Mouse (Mus musculus) sigmoid colon, adult 10 weeks (tissue): ENCODE results near the gene Slc9a8. TPM values are rescaled to one million over a fixed set of nuclear protein-coding genes. Genes with fewer than 3 reads are reported as not detected.

Source experiments
- polyA plus RNA-seq: library from polyadenylated mRNA; stranded (reverse); fragments of 350-450 nt; fragmentation: Illumina TruSeq; extraction: RNeasy Lipid Tissue Mini Kit (QIAGEN cat#74804); gene quantifications from one replicate; pipeline ENCODE4 v1.2.3, GENCODE M21; 2014; ENCODE audit warnings: low read depth, low replicate concordance

Slc9a8 gene
- 25.3 TPM for polyA plus RNA-seq

DNA sequence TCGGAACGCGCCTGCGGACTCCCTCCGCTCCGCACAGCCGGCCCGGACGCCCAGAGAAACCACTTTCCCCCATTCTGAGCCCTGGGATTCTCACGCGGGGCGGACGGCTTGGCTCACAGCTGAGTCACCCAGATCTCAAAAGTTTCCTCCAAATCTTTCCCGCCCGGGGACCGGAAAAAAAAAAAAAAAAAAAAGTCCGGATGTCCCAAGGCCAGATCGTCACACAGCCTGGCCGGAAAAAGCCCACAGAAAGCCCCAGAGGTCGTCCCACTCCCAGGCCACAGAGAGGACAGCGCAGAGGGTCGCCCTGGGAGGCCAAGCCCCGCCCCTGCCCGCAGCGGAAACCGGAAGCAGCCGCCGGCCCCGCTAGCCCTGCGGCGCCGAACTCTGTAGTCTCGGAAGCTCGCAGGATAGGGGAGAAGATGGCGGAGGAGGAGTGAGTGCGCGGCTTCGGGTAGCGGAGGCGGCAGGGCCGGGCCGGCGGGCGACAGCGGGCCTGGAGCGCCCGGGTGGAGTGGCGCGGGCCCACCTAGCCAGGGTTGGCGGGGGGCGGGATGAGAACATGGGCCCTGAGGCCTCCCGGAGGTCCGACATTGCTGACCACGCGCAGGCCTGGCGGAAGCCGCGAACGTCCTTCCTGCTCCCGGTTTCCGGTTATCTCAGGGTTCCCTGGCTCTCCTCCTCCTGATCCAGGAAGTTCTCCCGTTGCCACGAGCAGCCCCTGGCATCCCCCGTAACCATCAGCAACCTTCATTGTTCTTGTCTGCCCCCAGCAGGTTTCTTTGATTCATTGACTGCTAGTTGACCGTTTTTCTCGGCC is at the start of gene Slc9a8:
TSS of gene Slc9a8 (plus strand) at position 383 of the 820 bp plus-strand sequence.

DNA sequence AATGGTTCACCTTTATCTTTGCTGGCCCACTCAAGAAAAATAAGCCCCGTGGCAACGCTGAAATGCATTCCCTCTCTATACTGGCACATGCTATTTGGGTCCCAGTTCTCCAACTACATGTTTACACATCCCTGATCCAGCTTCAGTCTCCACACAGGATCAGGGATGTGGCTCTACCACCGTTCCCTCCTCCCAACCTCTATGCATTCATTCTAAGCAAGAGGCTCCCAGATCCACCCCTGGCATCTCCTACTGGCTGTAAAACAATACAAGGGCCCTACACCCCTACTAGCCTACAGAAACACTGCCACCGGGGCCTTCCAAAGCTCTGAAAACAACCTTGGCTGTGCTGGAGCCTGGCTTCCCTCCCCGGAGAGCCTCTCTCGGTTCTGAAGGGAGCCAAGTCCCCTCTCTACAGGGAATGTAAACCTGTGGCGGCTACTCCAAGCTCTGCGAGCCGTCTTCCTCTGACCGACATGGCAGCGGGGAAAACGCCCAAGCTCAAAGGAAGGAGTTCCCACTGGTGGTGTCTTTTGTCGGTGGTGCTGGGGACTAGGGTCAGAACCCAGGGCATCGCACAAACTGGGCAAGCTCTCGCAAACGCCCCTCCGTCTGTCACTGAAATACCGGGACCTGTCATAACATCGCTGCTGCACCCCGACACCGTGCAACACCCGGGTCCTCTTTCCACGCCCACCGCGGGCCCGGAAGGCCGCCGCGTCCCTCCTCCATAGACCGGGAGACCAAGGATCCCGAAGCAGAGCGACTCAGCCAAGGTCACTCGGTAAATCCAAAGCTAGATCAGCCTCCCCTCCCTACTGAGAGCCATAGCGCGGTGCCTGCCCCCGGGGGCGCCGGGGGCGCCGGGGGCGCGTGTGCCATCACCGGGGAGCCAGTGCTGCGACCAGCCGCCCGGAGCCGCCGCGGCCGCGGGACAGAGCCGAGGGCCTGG is 70.5 kb downstream of the Slc9a8 start, which contains the start of gene Rnf114:
TSS of gene Rnf114 (plus strand) at position 889 of the 952 bp plus-strand sequence.

DNA sequence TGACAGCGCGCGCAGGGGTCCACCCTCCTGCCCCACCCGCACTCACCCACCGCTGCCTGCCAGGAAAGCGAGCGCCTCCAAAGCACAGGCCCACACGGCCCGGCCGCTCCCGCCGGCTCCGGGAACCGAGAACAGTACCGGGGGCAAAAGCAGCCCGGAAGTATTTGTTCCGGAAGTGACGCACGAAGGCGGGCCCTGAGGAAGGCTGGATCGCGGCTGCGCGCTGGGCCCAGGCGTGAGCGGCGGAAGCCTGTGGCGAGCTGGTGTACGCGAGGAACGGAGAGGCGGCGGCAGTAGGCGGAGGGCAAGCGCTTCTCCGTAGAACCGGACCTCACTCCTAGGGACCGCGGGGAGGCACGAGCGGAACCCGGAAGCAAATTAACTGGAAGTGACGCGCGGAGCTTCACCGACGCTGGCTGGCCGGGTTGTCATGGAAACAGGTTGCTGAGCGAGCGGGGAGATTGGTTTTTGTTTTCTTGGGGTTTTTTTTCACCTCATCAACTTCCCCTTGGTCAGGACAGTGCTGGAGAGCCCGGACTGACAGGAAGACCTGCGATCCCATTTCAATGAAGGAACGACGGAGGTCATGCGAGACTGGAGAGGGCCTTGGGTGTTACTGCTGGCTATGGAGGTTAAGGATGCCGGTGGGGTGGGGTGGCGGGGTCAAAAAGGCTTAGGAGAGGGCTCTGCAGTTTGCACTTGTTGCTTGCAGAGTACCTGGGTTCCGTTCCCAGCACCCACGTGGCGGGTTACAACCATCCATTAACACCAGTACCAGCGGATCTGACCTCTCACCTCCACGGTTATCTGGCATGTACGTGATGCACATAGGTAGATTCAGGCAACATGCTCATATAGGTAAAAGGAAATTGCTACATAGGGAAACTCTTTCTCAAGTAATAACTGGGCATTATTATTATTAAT is 71.5 kb downstream of the Slc9a8 start, which contains the start of gene Spata2:
TSS of gene Spata2 (minus strand) at position 175 of the 924 bp plus-strand sequence.

Other genes starting within 250 kb of the Slc9a8 start
- 2.2 TPM for gene Kcnb1, start 231.6 kb upstream of the Slc9a8 start, polyA plus RNA-seq
- 0.35 TPM for gene Ptgis, start 181.1 kb upstream of the Slc9a8 start, polyA plus RNA-seq
- 6.5 TPM for gene B4galt5, start 72.5 kb upstream of the Slc9a8 start, polyA plus RNA-seq
- 25.3 TPM for gene Rnf114, start 70.9 kb downstream of the Slc9a8 start, polyA plus RNA-seq
- gene Spata2, start 71.2 kb downstream of the Slc9a8 start, polyA plus RNA-seq: 8.9 TPM
- not detected for gene Snai1, start 116.5 kb downstream of the Slc9a8 start, polyA plus RNA-seq
- 64.4 TPM for gene Ube2v1, start 210.4 kb downstream of the Slc9a8 start, polyA plus RNA-seq
- not detected for gene Gm20431, start 239.8 kb downstream of the Slc9a8 start, polyA plus RNA-seq